Mouse (Mus musculus) cerebellum, adult 2 months (tissue): Measurements from ENCODE around the gene Prss57.

Experiments
- CTCF ChIP-seq: fragments of 200-500 bp; IDR thresholded peaks from 2 replicates; pipeline ENCODE4 v1.5.1; 2011; ENCODE audit warnings: low read depth, mild to moderate bottlenecking, control low read depth, low read length, moderate library complexity, borderline replicate concordance; ENCODE audit not compliant: insufficient read depth
- POLR2A ChIP-seq: fragments of 200-500 bp; IDR thresholded peaks from 2 replicates; pipeline ENCODE4 v1.6.1; 2011; ENCODE audit warnings: low read length, control low read depth, borderline replicate concordance; ENCODE audit not compliant: insufficient read depth

- TF ChIP-seq CTCF (no peak), POLR2A (no peak)
These were observed 35.8 kb downstream of the Prss57 start, which contains the start of gene Fgf22 for GRCm38 (mm10) chr10:79754856-79755516.
